Mouse (Mus musculus) cerebellum, postnatal 10 days (tissue): ENCODE measurements around the gene Galns.

Experiments
- DNase-seq, 2 experiments: peaks; one replicate each; pipeline ENCODE4 v3.0.0; 2021; ENCODE audit warnings: mixed read lengths in 2 of 2

The Galns gene

GRCm38 (mm10) chr8:122586749-122587148 is 24.5 kb downstream of the Galns start:
- DNase-seq: no peak

- DNase-seq: no peak
Observed at GRCm38 (mm10) chr8:122586171-122586570, 25.1 kb downstream of the Galns start.

DNA sequence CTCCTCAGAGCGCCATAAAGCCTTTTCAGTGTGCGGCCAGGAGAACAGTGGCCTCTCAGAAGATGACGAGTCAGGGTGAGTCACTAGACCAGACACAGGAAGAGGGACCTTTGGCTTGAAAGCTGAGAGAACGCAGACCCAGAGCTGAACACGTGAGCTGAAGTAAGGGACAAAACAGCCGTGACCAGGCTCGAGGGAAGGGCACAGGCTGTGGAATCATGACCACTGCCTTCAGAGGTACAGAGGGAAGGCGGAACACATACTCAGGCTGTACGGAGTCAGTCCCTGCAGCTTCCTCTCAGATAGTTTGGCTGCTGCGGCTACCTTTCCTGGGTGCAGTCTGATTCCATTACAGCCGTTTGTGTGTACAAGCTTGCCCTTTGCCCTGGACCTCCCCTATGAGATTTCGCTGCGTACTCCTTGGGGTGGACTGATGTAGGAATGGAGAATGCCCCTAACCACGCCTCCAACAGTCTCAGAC is 25.8 kb downstream of the Galns start:
- no peak for DNase-seq

DNA sequence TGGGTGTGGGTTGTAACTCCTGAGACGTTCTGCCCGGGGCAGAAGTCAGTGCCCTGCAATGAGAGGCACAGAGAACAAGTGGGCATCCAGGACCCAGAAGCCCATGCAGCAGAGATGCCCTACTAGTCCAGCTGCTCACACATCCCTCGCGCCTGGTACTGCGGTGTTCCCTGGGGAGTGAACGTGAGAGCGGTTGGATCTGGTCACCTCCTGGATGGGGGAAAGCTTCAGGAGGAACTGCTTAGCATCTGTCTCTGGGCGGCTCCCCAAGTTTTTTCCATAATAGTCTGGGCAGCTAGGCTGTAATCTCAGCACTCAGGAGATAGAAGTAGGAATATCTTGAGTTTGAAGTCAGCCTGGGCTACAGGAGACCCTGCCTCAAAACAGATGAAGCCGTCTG is 26.3 kb downstream of the Galns start:
- no peak for DNase-seq

DNA sequence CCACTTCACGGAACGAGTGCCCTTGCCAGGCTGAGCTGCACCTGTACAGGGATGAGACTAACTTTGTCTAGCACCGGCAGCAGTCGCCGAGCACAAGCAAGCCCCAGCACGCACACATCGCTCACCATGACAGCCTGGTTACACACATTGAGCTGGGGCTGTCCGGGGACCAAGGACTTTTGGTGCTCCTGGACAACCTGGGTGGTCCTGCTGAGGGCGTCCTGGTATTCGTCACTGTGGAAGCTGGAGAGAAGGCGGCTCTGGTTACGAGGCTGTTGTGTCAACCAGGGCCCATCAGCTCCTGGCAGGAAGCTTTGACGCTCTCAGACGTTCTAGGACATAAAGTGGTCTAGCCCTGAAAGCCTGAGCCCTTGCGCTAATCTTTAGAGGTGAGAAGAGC is 30.3 kb downstream of the Galns start:
- DNase-seq: no peak

DNA sequence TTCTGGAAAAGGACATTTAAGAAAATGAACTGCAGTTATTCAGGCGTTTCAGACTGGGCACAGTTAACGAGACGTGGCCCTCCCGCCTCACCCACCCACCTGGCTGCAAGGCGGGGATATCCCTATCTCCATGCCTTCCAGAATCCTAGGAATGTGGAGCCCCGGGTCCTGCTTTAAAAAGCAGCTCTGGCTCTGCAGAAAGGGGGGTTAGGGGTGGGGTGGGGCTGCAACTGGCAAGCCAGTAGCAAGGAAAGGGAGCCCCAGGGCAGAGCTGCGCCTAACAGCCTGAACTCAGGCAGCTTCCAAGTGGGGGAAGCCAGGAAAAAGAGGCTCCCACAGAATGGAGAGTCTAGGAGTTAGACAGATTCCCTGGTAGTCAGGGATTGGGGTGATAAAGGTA is 32.1 kb downstream of the Galns start:
- no peak for DNase-seq

DNA sequence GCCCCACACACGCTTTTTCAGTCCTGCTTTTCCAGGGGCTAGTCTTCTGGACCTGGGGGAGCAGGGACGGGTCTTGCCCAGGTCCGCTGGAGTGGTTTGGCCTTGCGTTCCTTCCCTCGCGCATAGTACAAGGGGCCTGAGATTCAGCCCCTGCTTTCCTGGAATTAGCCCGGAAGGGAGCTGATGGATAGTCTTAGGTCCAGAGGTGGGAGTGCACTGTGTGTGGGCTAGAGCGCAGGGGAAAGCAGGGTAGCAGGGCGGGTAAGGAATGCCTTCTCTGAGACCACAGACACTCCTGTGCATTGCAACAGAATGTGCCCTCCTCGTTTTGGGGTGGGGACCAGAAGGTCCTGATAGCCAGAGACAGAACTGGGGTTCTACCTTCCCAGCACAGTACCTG is 34.1 kb downstream of the Galns start:
- no peak for DNase-seq

DNA sequence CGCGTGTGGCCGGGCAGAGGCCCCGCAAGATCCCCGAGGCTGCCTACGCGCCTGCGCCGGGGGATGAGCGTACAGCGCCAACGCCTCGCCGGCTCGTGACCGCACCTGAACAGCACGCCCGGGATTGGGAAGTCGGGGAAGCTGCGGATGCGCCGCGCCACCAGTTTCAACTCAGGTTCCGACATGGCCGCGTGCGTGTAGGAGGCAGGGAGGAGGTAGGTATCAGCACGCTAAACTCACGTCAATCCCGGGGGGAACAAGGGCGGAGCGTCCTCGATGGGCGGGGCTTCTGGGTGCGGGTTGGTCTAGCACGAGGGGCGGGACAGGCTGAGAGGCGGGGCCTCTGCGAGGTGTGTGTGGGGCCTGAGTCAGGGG is 34.6 kb downstream of the Galns start, which contains the start of gene Aprt:
TSS of gene Aprt (minus strand) at position 262 of the 375 bp plus-strand sequence.
- DNase-seq: peak; percentile 95 to 97

DNA sequence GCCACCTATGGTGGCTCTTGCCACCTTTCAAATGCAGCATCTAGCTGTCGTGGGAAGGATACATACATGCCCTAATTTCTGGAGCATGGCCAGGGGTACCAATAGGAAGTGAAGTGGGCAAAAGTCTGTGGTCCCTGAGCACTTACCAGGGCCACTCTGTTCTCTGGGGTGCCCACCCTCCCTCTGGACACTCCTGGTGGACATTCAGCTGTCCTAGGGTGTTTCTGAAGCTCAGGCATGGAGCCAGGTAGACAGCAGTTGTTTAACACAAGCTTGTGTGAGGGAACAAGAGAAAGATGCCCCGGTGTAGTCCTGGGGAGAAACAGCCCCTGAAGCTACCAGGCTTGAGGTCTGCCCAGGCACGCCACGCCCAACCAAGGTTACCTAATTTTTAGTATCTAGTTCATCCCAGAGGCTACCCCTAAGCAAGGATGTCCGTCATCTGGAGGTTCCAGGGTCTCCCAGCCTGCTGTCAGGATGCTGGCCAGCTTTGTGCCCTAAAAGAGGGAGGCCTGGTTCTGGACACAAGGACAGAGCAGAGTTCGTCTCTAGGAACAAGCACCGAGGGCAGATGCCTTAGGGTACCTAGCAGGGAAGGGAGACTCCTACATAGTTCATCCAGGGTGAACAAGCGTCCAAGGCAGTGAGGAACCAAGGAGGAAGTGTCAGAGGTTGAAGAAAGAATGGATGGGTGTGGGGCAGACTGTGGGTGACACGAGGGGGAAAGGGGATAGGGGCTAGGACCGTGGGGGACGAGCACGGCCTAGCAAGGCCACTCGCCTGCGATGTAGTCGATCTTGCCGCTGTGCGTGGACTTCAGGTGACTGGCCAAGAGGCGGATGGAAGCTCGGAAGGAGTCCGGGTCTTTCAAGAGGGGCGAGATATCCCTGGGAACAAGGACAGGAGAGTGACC is 35.3 kb downstream of the Galns start:
- peak; percentile 41 to 57 for DNase-seq

- no peak for DNase-seq
Observed at GRCm38 (mm10) chr8:122575286-122575685, 36.0 kb downstream of the Galns start.

DNA sequence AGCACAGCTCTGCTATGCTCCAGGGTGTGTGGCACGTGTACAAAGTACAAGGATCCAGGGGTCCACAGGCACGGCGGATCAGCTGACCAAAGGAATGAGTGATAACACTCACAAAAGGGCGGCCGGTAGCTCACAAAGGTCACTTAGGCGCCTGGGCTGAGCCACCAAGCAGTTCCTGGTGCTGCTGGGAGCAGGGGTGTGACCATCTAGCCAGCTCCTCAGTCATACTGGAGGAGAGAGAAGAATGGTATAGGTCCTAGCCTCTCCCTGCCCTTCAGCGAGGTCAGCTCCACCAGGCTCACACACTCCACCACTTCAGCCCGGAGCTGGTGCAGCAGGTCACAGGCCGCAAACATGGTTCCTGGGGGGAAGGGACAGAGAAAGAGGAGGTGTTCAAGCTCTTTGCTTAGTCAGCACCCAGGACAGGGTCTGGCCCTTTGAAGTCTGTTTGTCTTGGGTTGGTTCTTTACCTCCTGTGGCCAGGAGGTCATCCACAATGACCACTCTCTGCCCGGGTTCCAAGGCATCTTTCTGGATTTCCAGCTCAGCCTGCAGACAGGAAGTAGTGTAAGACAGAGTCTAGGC is 36.5 kb downstream of the Galns start:
- no peak for DNase-seq

DNA sequence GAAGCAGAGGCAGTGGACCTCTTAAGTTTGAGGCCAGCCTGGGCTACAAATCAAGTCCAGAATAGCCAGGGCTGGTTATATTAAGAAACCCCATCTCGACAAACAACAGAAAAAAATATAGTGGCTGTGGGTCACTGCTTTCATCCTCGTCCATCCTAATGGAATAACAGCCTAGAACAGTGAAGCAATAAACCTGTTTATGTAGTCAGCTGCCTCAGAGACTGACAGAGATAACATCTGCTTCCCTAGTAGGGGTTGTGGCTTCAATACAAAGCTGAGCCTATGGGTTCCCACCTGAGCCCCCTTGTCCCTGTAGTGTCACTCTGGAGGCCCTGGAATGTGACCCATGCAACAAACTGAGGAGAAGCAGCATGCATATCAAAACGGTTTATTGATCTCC is 37.0 kb downstream of the Galns start:
- DNase-seq: no peak

GRCm38 (mm10) chr8:122573577-122573976 is 37.7 kb downstream of the Galns start:
- no peak for DNase-seq

DNA sequence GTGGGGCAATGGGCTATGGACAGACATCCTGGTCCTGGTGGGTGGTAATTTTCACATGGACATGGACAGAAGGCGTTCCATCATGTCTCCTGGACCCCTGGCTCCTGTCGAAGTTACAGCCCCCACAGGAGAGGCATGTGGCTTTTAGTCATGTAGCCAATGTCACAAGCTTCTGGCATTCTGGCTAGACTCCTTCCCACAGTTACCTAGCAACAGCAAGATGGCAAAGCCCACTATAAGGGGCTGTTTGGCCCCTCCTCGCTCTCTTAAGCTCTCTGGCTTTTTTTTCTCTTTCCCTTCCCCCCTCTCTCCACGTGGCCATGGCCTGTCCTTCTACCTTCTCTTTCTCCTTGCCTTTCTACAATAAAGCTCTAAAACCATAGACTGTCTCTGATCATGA is 38.1 kb downstream of the Galns start:
- DNase-seq: peak; percentile 43 to 57

DNA sequence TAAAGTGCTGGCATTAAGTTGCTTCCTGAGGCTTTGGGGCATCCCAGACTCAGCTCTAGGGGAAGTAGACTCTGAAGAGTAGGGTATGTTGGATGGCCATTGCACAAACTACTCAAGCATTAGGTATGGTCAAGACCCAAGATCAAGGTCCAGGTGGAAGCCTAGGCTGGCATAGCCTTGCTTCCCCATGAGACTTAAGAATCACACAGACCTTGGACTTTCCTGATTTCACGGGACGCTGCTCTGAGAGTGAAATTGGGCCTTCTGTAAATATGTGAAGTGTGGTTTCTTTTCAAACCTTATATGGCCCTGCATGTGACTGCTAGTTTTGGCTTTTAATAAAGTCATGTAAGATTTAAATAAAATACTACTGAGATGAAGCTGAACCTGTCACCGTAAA is 38.5 kb downstream of the Galns start:
- DNase-seq: no peak

- DNase-seq: peak; percentile 61 to 66
Observed at GRCm38 (mm10) chr8:122571750-122572267, 39.5 kb downstream of the Galns start.

DNA sequence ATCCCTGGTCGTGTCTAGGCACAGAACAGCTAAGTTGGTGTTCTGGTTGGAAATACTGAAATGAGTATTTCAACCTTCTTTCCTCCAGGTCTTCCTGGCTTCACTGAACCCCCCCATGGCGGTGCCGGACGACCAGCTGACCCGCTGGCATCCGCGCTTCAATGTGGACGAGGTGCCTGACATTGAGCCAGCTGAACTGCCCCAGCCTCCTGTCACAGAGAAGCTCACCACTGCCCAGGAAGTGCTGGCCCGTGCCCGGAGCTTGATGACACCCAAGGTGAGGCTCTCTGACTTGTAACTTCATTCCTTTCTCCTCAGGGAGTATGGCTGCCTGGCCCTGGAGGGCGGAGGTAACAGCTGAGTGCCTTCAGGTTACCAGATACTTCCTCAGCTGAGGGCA is 40.1 kb downstream of the Galns start:
- DNase-seq: peak; percentile 82 to 88

DNA sequence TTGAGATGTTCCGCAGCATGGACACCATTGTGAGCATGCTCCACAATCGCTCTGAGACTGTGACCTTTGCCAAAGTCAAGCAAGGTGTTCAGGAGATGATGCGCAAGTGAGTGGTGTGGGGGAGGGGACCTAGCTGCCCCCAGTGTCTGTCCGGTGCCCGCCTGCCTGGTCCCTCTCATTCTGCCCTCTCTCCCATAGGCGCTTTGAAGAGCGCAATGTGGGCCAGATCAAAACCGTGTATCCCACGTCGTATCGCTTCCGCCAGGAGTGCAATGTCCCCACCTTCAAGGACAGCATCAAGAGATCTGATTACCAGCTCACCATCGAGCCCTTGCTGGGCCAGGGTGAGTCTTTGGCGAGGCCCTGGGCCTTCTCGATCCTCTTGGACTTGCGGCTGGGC is 41.3 kb downstream of the Galns start:
- no peak for DNase-seq

- DNase-seq: no peak
Observed at GRCm38 (mm10) chr8:122569329-122569728, 41.9 kb downstream of the Galns start.

DNA sequence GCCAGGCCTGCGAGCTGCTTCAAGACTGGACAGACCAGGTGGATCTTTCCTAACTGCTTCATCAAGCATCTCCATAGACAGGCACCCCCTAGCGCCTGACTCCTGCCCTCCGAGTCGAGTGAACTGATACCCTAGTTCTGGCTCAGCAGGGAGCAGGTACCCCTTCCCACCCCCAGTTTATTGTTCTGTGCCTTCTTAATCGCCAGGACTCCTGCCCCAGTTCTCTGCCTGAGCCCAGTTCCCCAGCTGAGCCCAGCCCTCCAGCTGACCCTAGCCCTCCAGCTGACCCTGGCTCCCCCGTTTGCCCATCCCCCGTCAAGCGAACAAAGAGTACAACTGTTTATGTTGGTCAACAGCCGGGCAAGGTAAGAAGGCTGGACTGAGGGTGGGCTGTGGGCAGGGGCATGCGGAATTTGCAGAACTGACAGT is 42.4 kb downstream of the Galns start:
- DNase-seq: peak; percentile 45 to 46

DNA sequence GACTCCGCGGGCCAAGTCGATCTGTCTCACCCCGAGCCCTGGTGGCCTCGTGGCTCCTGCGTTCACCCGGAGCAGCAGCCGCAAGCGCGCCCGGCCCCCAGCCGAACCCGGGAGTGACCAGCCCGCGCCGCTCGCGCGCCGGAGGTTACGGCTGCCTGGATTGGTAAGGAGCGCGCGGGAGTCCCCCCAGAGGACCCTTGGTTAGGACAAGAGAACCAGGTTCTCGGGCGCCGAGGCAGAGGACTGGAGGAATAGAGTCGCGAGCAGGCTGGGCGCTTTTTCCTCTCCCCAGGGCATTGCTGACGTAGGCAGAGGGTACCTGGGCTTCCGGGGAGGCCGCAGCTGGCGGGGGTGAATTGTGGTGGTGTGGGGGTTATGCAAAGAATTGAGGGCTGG is 43.2 kb downstream of the Galns start:
- no peak for DNase-seq

DNA sequence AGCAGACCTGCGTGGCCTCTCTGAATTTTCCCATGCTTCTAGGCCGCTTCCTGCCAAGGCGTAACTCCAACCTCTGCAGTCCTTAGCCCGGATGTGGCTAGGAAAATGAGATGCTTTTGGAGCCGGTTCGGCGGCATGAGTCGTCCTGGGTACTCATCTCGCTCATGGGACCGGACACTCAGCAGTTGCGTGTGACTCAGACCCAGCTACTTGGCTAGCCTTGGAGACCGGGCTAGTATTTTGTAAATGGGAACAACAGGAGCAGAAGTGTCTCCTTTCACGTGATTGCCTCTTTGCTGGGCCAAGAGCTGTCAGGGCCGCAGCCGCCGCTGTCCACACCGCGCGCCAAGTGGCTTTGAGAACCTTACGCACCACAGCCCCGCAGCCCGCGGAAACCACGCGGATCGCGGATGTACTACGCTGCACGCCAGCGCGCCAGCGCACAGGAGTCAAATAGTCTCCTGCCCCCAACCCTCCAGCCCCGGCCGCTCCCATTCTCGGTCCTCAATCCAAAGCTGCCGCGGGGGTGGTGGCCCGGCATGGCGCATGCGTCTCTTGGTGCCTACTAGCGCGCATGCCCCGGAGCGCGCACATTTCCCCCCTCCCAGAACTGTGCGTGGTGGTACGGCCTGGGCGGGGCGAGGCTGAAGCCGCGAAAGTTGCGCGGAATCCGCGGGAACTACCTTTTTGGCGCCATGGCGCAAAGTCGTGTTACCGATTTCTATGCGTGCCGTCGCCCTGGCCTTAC is 43.7 kb downstream of the Galns start, which contains the start of gene Cdt1:
TSS of gene Cdt1 (plus strand) at position 655 of the 748 bp plus-strand sequence.
- peak; percentile 98 to 99 for DNase-seq

DNA sequence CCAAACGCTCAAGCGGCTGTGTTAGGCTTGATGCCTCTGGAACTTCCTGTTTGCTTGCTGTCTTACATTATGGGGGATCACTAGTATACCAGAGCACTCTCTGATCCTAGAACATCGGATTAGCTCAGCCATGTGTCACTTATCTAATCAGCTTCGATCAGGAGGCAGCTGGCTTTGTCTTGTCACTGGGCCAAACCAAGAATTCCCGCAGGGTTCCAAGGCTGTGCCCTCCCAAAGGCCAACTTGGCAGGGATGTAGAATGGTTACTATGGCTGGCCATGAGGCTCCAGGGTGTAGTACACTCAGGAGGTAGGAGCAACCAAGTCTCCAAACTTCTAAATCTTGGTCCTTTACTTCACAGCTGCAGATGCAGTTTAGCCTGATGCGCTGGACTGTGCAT is 44.5 kb downstream of the Galns start:
- peak; percentile 80 to 83 for DNase-seq
